Mouse (Mus musculus) cerebellum, postnatal 25 days (tissue): Measurements from ENCODE around the gene Tmtc1.
A peak's percentile ranks its signal among the peaks of the same experiment; 100 is the strongest.

Experiments
- DNase-seq, 2 experiments: peaks; one replicate each; pipeline ENCODE4 v3.0.0; 2021; ENCODE audit warnings: mixed read lengths in 2 of 2

Tmtc1 gene

GRCm38 (mm10) chr6:148305191-148305590, 139.0 kb downstream of the Tmtc1 start:
- DNase-seq = no peak

- no peak for DNase-seq
Measured at GRCm38 (mm10) chr6:148302261-148302660, 141.9 kb downstream of the Tmtc1 start.

GRCm38 (mm10) chr6:148297086-148297485, 147.1 kb downstream of the Tmtc1 start:
- no peak for DNase-seq

GRCm38 (mm10) chr6:148296418-148296817, 147.8 kb downstream of the Tmtc1 start:
- no peak for DNase-seq

- no peak for DNase-seq
Measured at GRCm38 (mm10) chr6:148294506-148294905, 149.7 kb downstream of the Tmtc1 start.

GRCm38 (mm10) chr6:148290865-148291264, 153.3 kb downstream of the Tmtc1 start:
- DNase-seq = no peak

GRCm38 (mm10) chr6:148283224-148283881, 160.8 kb downstream of the Tmtc1 start:
- DNase-seq = no peak

- DNase-seq = no peak
Measured at GRCm38 (mm10) chr6:148279240-148279639, 164.9 kb downstream of the Tmtc1 start.

GRCm38 (mm10) chr6:148276418-148276817, 167.8 kb downstream of the Tmtc1 start:
- no peak for DNase-seq

GRCm38 (mm10) chr6:148275046-148275445, 169.1 kb downstream of the Tmtc1 start:
- DNase-seq = no peak

- DNase-seq = no peak
Measured at GRCm38 (mm10) chr6:148260729-148261101, 183.5 kb downstream of the Tmtc1 start.

GRCm38 (mm10) chr6:148259979-148260728, 184.0 kb downstream of the Tmtc1 start:
- no peak for DNase-seq

GRCm38 (mm10) chr6:148259074-148259473, 185.1 kb downstream of the Tmtc1 start:
- DNase-seq = no peak

GRCm38 (mm10) chr6:148257805-148258204, 186.4 kb downstream of the Tmtc1 start:
- no peak for DNase-seq

- DNase-seq = no peak
Measured at GRCm38 (mm10) chr6:148256109-148256508, 188.1 kb downstream of the Tmtc1 start.

GRCm38 (mm10) chr6:148255395-148256053, 188.7 kb downstream of the Tmtc1 start:
- no peak for DNase-seq

- DNase-seq = no peak
Measured at GRCm38 (mm10) chr6:148249221-148249620, 195.0 kb downstream of the Tmtc1 start.

- DNase-seq = peak in 1 of 2 experiments; percentile 56
Measured at GRCm38 (mm10) chr6:148248625-148249024, 195.6 kb downstream of the Tmtc1 start.

GRCm38 (mm10) chr6:148246544-148246943, 197.6 kb downstream of the Tmtc1 start:
- DNase-seq = no peak

- DNase-seq = no peak
Measured at GRCm38 (mm10) chr6:148244836-148245235, 199.4 kb downstream of the Tmtc1 start.

GRCm38 (mm10) chr6:148242304-148242703, 201.9 kb downstream of the Tmtc1 start:
- DNase-seq = no peak

GRCm38 (mm10) chr6:148241685-148242084, 202.5 kb downstream of the Tmtc1 start:
- no peak for DNase-seq

GRCm38 (mm10) chr6:148239311-148239710, 204.9 kb downstream of the Tmtc1 start:
- no peak for DNase-seq

- no peak for DNase-seq
Measured at GRCm38 (mm10) chr6:148237453-148237852, 206.7 kb downstream of the Tmtc1 start.
